Mouse (Mus musculus) liver, embryonic 12.5 days (tissue): ENCODE results near the gene Arhgdig. TPM values are rescaled to one million over a fixed set of nuclear protein-coding genes. Genes with fewer than 3 reads are reported as not detected.

Experiments
- ATAC-seq: fragments of 200-750 bp; cut with Nextera tagmentation; 2 replicates; pipeline ENCODE4 v1.8.0; 2017; ENCODE audit warnings: moderate number of reproducible peaks, mild to moderate bottlenecking, moderate library complexity
- H3K27ac ChIP-seq: fragments of 300-500 bp; sonication (generic); 2 replicates; pipeline ENCODE4 v1.5.1; 2016; ENCODE audit warnings: mild to moderate bottlenecking
- H3K27me3 ChIP-seq: fragments of 300-500 bp; sonication (generic); replicated peaks from 2 replicates; pipeline ENCODE4 v1.6.1; 2016; ENCODE audit warnings: mild to moderate bottlenecking, moderate library complexity
- H3K36me3 ChIP-seq: fragments of 300-500 bp; sonication (generic); 2 replicates; pipeline ENCODE4 v1.6.1; 2016; ENCODE audit warnings: mild to moderate bottlenecking, moderate library complexity
- H3K4me1 ChIP-seq: fragments of 300-500 bp; sonication (generic); 2 replicates; pipeline ENCODE4 v1.6.1; 2016
- H3K4me2 ChIP-seq: fragments of 300-500 bp; sonication (generic); 2 replicates; pipeline ENCODE4 v1.6.1; 2016; ENCODE audit warnings: mild to moderate bottlenecking, moderate library complexity
- H3K4me3 ChIP-seq: fragments of 300-500 bp; sonication (generic); 2 replicates; pipeline ENCODE4 v1.5.1; 2016; ENCODE audit warnings: mild to moderate bottlenecking, moderate library complexity
- H3K9ac ChIP-seq: fragments of 300-500 bp; sonication (generic); 2 replicates; pipeline ENCODE4 v1.6.1; 2016; ENCODE audit warnings: mild to moderate bottlenecking, moderate library complexity
- H3K9me3 ChIP-seq: fragments of 300-500 bp; sonication (generic); replicated peaks from 2 replicates; pipeline ENCODE4 v1.6.1; 2016; ENCODE audit warnings: mild to moderate bottlenecking, moderate library complexity
- WGBS: fragments of 180-500 bp; shearing (Covaris S2); methylation state at CpG from one replicate; pipeline ENCODE4 v1.1.7; 2016; ENCODE audit not compliant: insufficient replicate concordance; 5-methylcytosine and 5-hydroxymethylcytosine counted together
- polyA plus RNA-seq: library from polyadenylated mRNA; unstranded; fragments of >200 nt; fragmentation: Nextera tagmentation; extraction: Ambion mirVana; gene quantifications from 2 replicates; pipeline ENCODE4 v1.2.1, GENCODE M21; 2016

Gene Arhgdig
- polyA plus RNA-seq, 1 experiment from 2014 or later = 36.1 TPM

GRCm38 (mm10) chr17:26168039-26168438 is 39.5 kb downstream of the Arhgdig start:
- no peaks in the 10 kb centered on the region for H3K9me3 ChIP-seq
- peaks cover 18% of the 10 kb centered on the region for H3K36me3 ChIP-seq
- H3K4me2 ChIP-seq = no peak overlapping the region
- no peaks in the 10 kb centered on the region for H3K4me1 ChIP-seq
- 33% methylated on average over 2 of the region's 2 CpGs for WGBS
- H3K9ac ChIP-seq = no peak overlapping the region
- H3K4me3 ChIP-seq = no peak overlapping the region
- no peak overlapping the region for H3K27ac ChIP-seq
- no peaks in the 10 kb centered on the region for H3K27me3 ChIP-seq
- no peak for ATAC-seq

- 90% methylated on average over 1 of the region's 1 CpGs for WGBS
- Histone ChIP-seq H3K4me3 (no peak overlapping the region), H3K4me2 (no peak overlapping the region), H3K36me3 (peaks cover 9% of the 10 kb centered on the region; the same call in 1 of the 2 replicates), H3K9me3 (no peaks in the 10 kb centered on the region), H3K27ac (no peak overlapping the region), H3K9ac (no peak overlapping the region), H3K27me3 (no peaks in the 10 kb centered on the region), H3K4me1 (no peaks in the 10 kb centered on the region)
- ATAC-seq = no peak
Observed at GRCm38 (mm10) chr17:26162736-26163135, 44.9 kb downstream of the Arhgdig start.

GRCm38 (mm10) chr17:26151886-26152630 is 55.5 kb downstream of the Arhgdig start:
- 85% methylated on average over 2 of the region's 2 CpGs for WGBS
- H3K9ac ChIP-seq = no peak overlapping the region
- no peak overlapping the region for H3K4me3 ChIP-seq
- no peaks in the 10 kb centered on the region for H3K4me1 ChIP-seq
- no peak overlapping the region for H3K27ac ChIP-seq
- no peaks in the 10 kb centered on the region for H3K27me3 ChIP-seq
- no peak for ATAC-seq
- peaks cover 82% of the 10 kb centered on the region for H3K36me3 ChIP-seq
- H3K4me2 ChIP-seq = no peak overlapping the region
- no peaks in the 10 kb centered on the region for H3K9me3 ChIP-seq

Other genes with a start within 250 kb of the Arhgdig start
- 20.4 and 21.3 TPM in 2 replicates for gene Capn15, start 222.0 kb downstream of the Arhgdig start, polyA plus RNA-seq
- gene Rab11fip3, start 138.2 kb downstream of the Arhgdig start, polyA plus RNA-seq = 4.2 and 4.3 TPM in 2 replicates
- 12.0 and 13.2 TPM in 2 replicates for gene Decr2, start 117.4 kb downstream of the Arhgdig start, polyA plus RNA-seq
- gene Nme4, start 112.2 kb downstream of the Arhgdig start, polyA plus RNA-seq = 65.9 and 68.3 TPM in 2 replicates
- gene Tmem8, start 94.5 kb downstream of the Arhgdig start, polyA plus RNA-seq = 1.9 and 2.2 TPM in 2 replicates
- gene Mrpl28, start 84.3 kb downstream of the Arhgdig start, polyA plus RNA-seq = 162 and 174 TPM in 2 replicates
- gene Axin1, start 69.1 kb downstream of the Arhgdig start, polyA plus RNA-seq = 15.2 and 16.4 TPM in 2 replicates
- gene Pdia2, start 8.7 kb downstream of the Arhgdig start, polyA plus RNA-seq = 96.4 and 96.5 TPM in 2 replicates
- gene Rgs11, start 4.8 kb downstream of the Arhgdig start, polyA plus RNA-seq = 0.99 and 1.0 TPM in 2 replicates
- 12.1 and 13.1 TPM in 2 replicates for gene Fam234a, start 36.5 kb upstream of the Arhgdig start, polyA plus RNA-seq
- gene Luc7l, start 45.1 kb upstream of the Arhgdig start, polyA plus RNA-seq = 59.4 and 62.6 TPM in 2 replicates
- gene Neurl1b, start 207.0 kb upstream of the Arhgdig start, polyA plus RNA-seq = 0.06 and 0.10 TPM in 2 replicates